In the genomic region with DNA sequence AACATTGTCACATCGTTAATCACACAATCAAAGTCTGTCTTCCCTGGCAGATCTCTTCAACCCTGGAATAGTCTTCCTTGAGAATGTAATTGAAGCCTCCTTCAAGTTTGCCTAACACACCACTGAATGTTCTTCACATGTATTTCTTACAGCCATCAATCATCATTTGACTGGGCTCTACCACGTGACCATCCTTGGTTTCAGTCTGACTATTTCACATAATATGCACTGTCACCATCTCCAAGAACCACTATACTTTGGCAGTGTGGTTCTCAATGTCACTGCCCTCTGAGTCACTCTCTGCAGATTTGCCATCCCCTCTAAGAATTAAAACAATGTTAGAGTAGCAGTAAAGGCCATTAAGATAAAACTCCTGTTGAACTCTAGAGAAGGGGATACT, we compare ENCODE assay signal across 22 mouse cellular contexts.
"Had no signal": no experiment of that assay in that cellular context is flagged by ENCODE, and none has a peak within 500 bp of the region (broad histone marks: within the 10 kb centered on the region; RNA-seq: fewer than 3 reads in every experiment).

No protein-coding gene starts in this region.

- H3K27me3 ChIP-seq: limb, embryonic 12.5 days; limb, embryonic 15.5 days; liver, embryonic 12.5 days; liver, embryonic 15.5 days; lung, embryonic 15.5 days; megakaryocyte, embryonic 14.5 days; midbrain, embryonic 13.5 days; neural tube, embryonic 12.5 days; neural tube, embryonic 15.5 days; stomach, embryonic 15.5 days had no signal

- H3K4me2 ChIP-seq: limb, embryonic 12.5 days; limb, embryonic 15.5 days; liver, embryonic 12.5 days; liver, embryonic 15.5 days; lung, embryonic 15.5 days; midbrain, embryonic 13.5 days; neural tube, embryonic 12.5 days; neural tube, embryonic 15.5 days; stomach, embryonic 15.5 days had no signal

- H3K36me3 ChIP-seq: limb, embryonic 12.5 days; limb, embryonic 15.5 days; liver, embryonic 12.5 days; liver, embryonic 15.5 days; lung, embryonic 15.5 days; midbrain, embryonic 10.5 days; midbrain, embryonic 13.5 days; neural tube, embryonic 12.5 days; neural tube, embryonic 15.5 days; stomach, embryonic 15.5 days had no signal

- H3K4me3 ChIP-seq: limb, embryonic 12.5 days; limb, embryonic 15.5 days; liver, embryonic 12.5 days; liver, embryonic 15.5 days; lung, embryonic 15.5 days; megakaryocyte, embryonic 14.5 days; midbrain, embryonic 10.5 days; midbrain, embryonic 13.5 days; neural tube, embryonic 12.5 days; neural tube, embryonic 15.5 days; stomach, embryonic 15.5 days had no signal

- H3K9me3 ChIP-seq: limb, embryonic 12.5 days; limb, embryonic 15.5 days; liver, embryonic 15.5 days; lung, embryonic 15.5 days; midbrain, embryonic 10.5 days; midbrain, embryonic 13.5 days; neural tube, embryonic 15.5 days; stomach, embryonic 15.5 days had no signal

- H3K4me1 ChIP-seq: limb, embryonic 12.5 days; liver, embryonic 12.5 days; liver, embryonic 15.5 days; lung, embryonic 15.5 days; megakaryocyte, embryonic 14.5 days; midbrain, embryonic 10.5 days; midbrain, embryonic 13.5 days; neural tube, embryonic 12.5 days; neural tube, embryonic 15.5 days; stomach, embryonic 15.5 days had no signal

- DNase-seq: kidney, postnatal 10 days; kidney, postnatal 36 days; left cerebral cortex, postnatal 4 days; lung, adult 18-20 months; lung, postnatal 10 days; lung, postnatal 36 days; right cerebral cortex, adult 18-20 months; right cerebral cortex, postnatal 14 days; right cerebral cortex, postnatal 4 days; thymus, postnatal 25 days had no signal

- H3K9ac ChIP-seq: limb, embryonic 12.5 days; limb, embryonic 15.5 days; liver, embryonic 12.5 days; liver, embryonic 15.5 days; lung, embryonic 15.5 days; midbrain, embryonic 13.5 days; neural tube, embryonic 12.5 days; neural tube, embryonic 15.5 days; stomach, embryonic 15.5 days had no signal

- ATAC-seq: liver, embryonic 12.5 days; midbrain, embryonic 13.5 days; midbrain, embryonic 16.5 days had no signal

- H3K27ac ChIP-seq: limb, embryonic 12.5 days; limb, embryonic 15.5 days; liver, embryonic 12.5 days; liver, embryonic 15.5 days; lung, embryonic 15.5 days; midbrain, embryonic 10.5 days; midbrain, embryonic 13.5 days; neural tube, embryonic 12.5 days; neural tube, embryonic 15.5 days; stomach, embryonic 15.5 days had no signal
